Mouse (Mus musculus) adrenal gland, postnatal 25 days (tissue): ENCODE measurements at regions not wholly inside any gene's neighbourhood (a gene's known extent, or its start where the extent isn't known, plus 50 kb on each side); places are given as distances from the start of the nearest gene placed in this dataset.

Experiments
- DNase-seq: peaks from one replicate; pipeline ENCODE4 v3.0.0; 2021; ENCODE audit warnings: mixed read lengths

DNA sequence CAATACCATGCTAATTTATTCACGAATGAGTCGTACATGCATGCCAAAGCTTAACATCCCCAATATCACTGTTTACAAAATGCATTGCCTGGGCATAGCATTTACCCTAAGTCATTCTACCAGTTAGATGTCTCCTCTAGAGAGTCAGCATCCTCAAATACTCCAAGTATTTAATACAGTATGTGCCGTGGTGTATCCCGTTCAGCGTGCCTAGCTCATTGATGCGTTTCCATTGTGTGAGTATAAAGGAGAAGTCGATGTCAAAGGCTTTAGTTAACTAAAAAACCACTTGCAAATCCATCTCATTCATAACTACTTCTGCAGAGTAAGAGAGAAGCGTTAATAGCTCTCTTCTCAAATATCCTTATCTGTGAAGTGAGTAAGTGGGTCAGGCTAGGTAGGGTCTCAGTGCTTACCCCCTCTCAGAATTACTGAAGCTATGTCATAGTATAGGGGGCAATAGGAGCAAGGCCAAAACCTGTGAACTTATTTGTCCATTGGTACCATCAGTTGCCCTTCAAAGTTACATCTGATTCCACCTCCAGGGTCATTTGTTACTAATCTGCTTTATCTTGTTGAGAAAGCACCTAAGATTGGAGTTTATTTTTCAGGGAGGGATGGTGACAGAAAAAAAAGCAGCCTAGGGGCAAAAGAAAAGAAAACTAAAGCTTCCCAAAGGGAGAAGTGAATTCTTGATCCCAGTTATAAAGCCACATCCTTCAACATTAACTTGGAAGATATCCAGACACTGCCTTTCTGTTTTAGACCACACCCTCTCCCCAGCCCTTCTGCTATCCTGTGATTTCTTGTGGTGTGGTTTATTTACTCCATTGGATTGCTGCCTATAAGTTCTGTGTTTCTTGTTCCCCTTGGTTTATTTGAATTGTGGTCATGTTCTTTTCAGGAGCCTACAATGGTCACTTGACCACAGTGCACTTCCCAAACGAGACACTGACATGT is 427.2 kb upstream of the Ubash3b start:
- DNase-seq: no peak

DNA sequence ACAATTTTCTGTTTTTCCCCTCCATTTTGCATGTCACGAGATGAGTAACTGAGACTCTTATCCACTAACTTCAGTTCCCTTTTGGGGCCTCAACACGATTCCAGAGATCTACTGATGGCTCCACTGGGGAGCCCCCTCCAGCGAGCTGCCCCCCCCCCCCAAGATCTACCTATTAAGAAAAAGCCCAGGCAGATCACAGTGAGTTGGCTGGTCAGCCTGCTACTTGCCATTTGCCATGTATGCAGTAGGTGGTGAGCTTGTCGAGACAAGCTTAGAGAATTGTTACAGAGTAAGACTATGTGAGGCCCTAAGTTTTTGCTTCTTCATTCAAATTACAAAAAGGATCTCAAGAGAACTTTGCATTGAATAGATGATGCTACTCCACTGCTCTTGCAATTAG is 426.3 kb upstream of the Ubash3b start:
- DNase-seq: no peak

DNA sequence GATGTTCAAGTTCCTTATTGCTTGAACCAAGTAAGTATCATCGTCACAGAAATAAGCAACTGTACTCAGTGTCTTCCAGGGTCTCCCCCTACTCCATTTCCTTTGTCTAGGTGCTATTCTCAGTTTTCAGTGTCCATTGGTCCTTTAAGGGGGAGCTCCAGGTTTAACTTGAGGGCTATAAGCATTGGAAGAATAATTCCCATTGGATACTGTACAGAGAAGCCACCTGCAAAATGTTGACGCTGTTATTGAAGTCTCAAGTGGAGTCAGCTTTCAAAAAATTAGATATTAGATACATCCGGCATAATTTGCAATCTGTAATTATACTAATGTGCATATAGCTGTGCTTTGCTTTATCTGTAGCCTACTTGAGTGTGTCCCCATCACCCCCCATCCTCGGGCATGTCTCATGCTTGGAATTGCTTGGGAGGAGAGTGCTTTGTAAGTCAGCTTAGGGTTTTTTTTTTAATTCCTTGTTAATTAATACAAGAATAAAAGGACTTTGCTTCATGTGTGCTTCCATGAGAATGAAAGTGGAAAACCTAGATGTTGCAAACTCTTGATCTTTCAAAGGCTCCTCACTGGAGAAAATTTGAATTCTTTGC is 425.6 kb upstream of the Ubash3b start:
- DNase-seq: no peak

DNA sequence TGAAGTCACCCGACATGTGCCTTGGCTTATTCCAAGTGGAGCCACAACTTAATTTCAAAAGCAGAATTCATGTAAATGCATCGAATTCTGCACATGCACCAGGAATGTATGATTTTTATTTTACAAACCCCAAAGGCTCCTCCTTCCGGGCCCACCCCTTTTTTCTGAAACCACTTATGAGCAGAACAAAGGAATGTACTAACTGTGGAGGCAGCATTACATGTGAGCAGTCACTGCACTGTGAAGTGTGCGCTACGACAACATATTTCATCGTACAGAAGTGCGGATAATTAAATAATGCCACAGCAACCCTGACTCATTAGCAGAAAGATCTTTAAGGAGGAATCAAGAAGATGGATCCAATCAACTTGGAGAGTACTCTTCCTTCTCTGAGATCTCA is 424.8 kb upstream of the Ubash3b start:
- no peak for DNase-seq

DNA sequence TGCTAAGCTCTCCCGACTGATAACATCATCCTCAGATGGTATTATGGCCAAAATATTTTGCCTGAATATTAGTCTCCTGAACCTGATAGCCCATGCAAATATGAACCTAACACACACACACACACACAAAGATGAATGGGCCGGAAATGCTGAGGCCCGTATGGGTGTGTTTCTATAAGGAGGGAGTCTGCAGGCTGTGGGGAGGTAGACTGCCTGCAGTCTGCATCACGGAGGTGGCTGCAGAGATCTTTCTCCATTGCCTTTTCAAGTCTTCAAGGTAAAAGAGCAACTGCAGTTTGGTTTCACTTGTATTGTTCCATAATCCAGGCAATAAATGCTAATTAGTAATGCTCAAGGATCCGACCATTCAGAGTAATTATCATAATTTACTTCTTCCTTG is 424.3 kb upstream of the Ubash3b start:
- DNase-seq: no peak

DNA sequence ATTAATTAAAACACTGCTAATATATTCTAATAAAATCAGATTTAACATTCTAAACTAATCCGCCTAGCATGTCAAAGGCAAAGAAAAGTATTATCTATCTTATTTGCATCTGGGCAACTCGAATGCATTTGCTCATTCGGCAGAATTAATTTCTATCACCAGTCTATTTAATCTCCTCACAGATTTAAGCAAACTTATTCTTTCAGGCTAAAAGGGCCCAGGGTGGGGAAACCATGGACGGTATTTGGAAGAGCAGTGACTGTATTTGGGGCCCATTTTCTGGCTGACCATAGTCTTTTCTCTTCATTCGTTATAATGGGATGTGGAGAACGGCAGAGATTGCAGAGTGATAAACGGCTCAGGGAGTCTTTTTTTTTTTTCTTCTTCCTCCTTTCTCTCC is 423.5 kb upstream of the Ubash3b start:
- no peak for DNase-seq

DNA sequence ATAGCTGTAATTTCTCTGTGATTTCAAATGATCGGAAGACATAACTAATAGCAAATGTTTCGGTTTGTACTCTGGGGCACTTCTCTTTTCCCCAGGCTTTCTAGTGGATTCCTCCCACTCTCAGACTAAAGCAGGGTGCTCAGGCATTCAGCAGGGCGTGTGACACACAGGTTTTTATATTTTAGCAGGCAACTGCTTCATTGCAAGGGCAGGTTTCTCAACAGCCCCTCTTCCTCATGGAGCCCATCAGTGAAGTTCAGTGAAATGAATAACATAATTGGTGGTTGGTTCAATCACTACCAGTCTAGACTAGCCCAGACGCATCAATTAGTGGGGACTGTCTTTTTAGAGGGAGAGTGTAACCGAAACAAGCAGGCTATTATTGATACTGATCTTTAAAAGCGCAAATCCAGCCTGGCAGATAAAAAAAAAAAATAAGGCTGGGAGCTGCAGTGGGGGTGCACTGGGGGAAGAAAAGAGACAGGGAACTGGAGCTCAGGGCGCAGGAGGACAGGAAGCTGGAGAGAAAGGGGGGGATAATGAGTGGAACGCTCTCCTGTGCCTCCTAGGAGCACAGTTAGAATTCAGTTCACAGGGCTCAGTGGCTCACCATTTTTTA is 422.3 kb upstream of the Ubash3b start:
- no peak for DNase-seq

DNA sequence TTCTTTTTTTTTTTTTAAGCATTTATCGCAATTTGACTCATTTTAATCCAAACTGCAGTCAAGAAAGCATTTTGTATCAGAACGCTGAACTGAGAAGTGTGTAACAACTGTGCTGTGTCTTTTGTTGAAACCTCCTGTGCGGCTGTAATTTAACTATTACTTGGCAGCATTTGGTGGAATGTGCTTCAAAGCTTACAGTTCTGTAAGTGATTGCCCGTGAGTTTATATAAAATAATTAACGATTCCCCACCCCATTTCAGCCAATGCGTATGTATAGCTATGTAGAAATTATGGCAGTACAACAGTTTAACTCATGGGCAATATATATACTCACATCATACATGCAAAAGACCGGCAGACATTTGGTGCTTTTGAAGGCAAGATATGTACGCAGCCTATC is 421.8 kb upstream of the Ubash3b start:
- DNase-seq: no peak

DNA sequence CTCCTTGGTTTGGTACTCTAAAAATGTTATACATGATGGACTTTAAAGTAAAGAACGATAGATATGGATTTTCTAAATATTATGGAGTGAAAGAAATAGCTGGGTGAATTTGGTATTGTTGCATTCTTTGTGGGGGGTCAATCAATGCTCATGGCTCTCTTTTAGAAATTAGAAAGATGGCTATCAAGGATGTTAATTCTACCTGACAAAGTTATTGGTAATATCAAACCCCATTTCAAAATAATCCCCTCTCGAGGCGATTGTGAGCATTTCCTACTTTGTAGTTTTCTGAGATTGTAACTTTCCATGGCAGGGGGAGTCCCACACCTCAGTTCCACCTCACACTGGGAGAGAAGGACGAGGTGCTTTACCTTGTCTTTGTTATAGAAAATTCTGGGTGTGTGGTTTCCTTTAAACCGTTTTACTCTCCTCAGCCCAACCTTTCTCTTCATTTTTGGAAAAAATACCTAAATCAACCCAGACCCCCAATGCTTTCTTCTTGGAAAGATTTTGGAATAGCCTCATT is 421.3 kb upstream of the Ubash3b start:
- no peak for DNase-seq

DNA sequence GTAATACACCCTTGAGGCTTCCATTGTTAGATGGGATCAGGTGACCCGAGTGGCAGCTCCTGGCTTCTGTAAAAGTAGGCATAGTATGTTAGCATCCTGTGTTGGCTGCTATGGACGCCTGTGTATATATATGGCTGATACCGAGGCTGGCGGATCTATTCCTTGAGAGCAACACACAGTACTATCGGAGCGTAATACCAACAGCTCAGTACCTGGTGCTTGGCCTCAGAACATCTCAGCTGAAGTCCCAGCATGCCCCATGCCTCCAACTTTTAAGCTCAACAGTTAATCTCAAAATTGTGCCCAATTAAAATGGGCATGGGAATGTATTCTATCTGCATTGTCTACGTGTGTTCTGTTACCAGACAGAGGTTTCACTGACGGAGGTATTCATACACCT is 420.7 kb upstream of the Ubash3b start:
- no peak for DNase-seq

DNA sequence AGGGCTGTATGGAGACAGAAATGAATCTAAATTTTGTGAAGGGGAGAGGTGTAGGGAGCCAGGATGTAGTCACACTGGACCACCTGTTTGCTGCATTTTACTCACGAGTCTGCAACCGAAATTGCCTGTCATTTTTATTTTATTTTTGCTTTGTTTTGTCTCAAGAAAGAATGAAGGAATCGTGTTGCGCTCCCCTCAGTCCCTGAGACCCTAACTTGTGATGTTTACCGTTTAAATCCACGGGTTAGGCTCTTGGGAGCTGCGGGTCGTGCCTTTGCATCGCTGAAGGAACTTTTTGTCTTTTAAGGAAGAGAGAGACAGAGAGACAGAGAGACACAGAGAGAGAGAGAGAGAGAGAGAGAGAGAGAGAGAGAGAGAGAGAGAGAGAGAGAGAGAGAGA is 420.2 kb upstream of the Ubash3b start:
- DNase-seq: no peak

DNA sequence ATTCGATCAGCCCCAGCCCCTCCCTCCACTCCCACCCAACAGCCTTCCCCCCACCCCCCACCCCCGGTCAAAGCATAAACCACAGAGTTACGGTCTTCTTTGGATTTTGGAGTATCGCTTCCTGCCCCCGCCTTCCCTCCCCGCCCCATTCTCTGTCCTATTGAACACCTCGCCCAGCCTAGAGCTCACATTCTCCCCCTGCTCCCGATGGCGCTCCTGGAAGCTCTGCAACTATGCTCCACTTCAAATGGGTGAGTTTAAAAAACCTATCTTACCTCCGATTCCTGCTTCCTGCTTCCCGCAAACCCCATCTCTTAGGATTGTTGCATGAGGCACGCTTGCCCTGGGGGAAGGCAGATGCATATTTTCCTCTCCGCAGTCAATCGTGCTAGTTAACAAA is 419.7 kb upstream of the Ubash3b start:
- peak; percentile 33 for DNase-seq

DNA sequence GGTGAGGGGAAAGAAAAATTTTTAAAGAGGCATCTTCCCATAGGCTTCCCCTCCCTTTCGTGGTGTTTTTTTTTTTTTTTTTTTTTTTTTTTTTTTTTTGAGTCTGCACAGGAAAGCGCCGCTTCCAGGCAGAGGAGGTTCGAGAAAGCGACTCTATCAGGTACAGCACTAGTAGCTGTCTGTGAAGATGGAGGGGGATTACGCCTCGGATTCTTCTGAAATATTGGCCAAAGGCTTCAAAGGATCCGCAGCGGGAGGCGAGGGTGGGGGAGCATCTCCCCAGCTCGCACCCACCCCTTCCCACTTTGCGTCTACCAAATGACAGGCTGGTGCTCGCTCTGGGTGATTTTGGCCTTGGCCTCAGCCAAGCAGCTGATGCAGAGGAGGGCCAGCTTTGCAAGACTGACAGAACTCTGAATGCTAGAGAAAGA is 419.1 kb upstream of the Ubash3b start:
- peak; percentile 59 for DNase-seq

DNA sequence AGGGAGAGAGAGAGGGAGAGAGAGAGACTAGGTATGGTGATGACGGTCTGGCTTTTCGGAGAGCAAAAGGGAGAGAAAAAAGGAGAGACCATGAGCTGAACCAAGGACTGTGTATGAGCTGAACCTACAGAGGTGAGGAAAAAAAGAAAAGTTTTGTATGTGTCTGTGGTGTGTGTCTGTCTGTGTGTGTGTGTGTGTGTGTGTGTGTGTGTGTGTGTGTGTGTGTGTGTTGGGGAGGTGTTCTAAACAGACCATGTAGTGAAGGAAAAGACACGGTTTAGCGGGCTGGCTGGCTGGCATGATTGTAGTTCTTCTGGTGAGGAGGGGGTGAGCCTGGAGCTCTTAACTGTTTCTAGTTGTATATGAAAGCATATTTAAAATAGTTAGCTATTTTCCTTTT is 418.6 kb upstream of the Ubash3b start:
- no peak for DNase-seq

DNA sequence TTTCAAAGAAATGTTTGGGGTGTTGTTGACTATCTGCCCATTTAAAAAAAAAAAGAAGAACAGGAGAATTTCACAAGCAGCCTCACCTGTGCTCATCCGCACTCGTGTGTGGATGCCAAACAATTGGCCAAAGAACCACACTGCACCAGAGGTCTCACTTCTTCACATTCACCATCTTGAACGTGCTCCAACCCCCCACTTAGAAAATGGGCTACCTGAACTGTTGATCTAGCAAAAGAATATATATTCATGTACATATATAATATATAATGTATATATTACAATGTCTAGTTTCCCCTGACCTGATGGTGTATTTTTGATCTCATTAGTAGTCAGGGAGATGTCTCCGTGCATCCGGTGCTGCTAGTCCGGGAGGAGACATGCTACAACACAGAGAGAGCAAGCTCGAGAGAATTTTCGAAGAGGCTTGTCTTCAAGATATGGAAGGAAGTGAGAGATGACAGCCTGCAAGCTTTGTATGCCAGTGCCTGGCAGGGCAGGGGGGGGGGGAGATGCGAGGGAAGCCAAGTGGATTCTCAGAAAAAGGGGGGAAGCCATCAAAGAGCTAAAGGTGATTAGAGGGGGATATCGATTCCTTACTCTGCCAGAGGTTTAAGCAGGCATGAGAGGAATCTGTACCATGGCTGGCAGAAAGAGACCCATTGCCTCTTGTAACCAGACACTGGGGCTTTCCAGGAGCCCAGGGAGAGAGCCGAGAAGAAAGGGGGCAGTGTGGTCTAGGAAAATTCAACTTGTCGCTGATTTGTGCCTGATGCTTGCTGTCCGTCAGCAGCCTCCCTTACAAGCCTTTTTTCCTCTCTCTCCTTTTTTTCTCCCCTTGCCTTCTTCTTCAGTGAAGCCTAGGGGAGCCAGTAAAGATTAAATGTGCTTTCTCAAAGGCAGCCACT is 417.9 kb upstream of the Ubash3b start:
- peak; percentile 30 for DNase-seq

DNA sequence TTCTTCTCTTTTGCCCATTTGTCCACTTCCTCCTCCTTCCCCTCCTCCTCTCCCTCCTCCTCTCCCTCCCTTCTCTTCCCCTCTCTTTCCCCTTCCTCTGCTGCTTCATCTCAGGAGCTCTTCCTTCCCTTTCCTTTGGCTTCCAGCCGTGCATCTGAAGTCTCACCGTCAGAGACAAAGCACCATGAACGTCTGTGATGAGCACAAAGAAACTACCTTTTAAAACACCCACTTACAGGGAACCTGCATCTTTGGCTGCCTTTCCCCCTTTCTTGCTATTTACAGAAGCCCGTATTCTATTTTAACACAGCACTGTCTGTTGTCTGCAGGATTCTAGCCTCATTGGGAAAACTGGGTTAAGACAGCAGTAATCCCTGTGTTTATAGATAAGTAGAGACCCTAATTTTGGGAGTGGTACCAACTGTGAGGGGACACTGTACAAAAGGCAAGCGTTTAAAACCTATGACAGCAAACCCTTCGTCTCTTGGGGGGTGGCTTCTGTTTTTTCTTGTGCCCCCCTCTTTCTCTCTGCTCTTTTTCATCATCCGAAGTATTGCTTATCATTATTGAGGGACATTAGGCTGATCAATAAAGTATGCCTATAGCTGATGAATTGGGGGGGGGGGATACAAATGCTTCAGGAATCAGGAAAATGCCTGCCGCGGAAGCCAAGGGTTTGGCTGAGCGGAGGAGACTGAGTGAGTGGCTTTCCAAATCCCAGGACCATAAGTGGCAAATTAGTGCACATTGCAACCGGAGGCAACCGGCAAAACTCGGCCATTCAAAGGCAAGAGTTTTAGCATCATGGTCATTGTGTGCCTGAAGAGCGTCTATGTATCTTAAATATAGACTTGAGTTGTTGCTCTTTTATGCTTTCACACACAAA is 417.0 kb upstream of the Ubash3b start:
- DNase-seq: no peak

DNA sequence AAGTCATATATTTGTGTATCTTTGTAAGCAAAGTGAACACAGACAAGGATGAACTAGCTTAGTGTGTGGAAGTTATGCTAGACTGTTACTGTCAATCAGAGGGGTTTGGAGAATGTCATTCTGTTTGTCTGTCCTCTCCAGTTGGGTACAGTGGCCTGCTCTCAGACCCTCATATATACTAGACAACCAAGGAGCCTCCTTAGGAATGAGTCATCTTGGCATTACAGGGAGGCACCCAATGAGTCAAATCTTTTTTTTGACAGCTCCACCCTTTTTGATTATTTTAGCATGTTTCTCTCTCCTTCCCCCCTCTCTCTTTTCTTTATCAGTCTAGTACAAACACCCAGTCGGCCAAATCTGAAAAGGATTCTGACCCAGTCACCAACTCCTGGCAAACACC is 416.3 kb upstream of the Ubash3b start:
- no peak for DNase-seq

DNA sequence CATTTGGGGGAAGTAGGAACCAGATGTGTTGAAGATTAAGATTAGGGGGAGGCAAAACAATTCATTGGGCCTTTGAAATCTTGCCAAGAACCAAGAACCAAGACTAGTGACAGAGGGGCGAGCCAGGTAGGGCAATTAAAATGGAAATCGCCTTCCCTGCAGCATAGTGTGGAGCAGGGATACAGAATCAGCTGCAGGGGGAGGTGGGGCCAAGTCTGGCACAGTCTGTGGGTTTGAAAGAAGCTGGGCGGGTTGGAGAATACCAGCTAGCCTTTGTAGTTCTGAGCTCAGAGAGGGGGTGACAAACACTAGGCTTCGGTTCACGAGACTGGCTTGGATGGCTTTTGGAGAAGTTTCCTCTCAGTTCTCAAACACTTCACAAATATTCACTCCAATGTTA is 414.3 kb upstream of the Ubash3b start:
- no peak for DNase-seq

DNA sequence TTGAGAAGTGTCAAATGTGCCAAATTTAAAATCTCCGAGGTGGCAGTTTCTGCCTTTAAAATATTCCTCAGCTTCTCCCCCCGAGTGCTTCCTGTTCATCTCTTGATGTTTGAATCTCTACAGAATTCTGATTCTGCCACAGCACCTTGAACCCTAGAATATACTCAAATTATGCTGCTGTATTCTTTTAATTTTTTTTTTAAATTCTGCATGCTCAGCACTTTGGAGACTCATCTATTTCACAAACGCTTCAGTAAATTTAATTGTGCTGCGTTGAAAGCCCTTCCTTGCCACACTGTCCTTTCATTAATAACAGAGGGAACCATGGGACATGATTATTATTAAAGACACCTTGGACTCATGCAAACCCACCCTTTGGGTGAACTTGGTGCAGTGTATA is 408.8 kb upstream of the Ubash3b start:
- DNase-seq: no peak

DNA sequence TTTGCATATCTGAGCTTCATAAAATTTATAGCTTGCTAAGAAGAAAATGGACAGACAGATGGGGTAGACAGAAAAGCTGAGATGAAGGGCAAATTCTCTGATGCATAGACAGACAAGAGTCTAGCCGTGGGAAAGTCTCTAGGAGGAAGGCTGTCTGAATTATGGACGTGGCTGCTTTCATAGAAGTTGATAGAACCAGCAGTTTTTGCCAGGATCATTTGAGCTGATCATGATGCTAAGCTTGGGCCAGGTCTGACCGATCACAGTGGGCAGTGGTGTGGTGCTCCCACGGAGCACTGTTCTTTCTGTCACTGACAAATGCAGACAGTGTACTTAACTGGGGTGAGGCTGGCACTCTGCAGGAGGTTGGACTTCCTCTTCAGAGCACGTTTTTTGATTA is 405.0 kb upstream of the Ubash3b start:
- no peak for DNase-seq

DNA sequence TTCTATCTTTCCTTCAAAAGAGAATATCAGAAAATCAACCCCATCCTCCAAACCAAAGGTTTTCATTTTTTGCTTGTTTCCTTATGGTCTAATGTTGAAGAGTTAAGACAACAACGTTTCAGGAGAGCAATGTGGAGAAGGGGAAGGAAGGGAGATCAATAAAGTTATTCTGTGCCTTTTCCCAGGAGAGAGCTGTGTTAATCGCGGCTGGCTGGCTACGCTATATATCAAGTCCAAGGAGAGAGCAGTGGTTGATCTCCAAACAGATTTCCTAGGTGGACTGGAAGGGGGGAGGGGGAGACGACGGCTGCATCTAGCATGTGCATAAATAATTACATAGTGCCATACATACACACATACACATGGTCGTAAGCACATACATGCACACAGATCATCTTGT is 404.3 kb upstream of the Ubash3b start:
- DNase-seq: no peak
